In the genomic region with DNA sequence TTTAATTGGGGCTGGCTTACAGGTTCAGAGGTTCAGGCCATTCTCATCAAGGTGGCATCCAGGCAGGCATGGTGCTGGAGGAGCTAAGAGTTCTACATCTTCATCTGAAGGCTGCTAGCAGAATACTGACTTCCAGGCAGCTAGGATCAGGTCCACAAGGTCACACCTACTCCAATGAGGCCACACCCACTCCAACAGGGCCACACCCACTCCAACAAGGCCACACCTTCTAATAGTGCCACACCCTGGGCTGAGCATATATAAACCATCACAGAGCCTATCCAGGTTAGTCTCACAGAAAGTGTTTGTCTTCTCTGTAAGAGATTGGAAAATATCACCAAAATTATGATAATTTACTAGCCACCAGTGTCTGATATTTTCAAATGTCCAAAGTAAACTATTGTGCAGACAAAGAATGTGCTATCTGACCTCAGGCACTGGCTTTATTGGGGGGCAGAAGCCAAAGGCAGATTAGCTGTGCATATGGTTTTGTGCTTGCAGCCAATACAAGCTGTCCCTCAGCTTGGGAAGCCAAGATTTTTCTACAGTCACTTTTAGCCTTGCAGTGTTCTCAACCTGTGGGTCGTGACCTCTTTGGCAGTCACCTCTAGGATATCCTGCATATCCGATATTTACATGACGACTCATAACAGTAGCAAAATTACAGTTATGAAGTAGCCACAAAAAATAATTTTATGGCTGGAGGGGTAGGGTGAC, we compare ENCODE assay signal across 25 mouse cellular contexts.
DNase-seq lines count a peak whose midpoint lies in the region; ATAC-seq and TF ChIP-seq lines count a peak whose summit lies in the region.
"Had no signal": no experiment of that assay in that cellular context is flagged by ENCODE, and none has a peak within 500 bp of the region (broad histone marks: within the 10 kb centered on the region; RNA-seq: fewer than 3 reads in every experiment).

No protein-coding gene starts in this region.

- no peak overlapping the region for H3K4me3 ChIP-seq in liver, embryonic 11.5 days (ENCODE audit: low read depth, low read length)
- no peak overlapping the region for H3K4me3 ChIP-seq in liver, embryonic 14.5 days (ENCODE audit: insufficient read depth in 1 of 2, low read depth in 2 of 2, low read length in 2 of 2)
- H3K4me3 ChIP-seq: forebrain, embryonic 12.5 days; heart, adult 2 months; hindbrain, embryonic 12.5 days; limb, embryonic 12.5 days; midbrain, embryonic 10.5 days; myocyte; neural tube, embryonic 13.5 days had no signal

- H3K4me2 ChIP-seq in liver, embryonic 11.5 days, result no peak overlapping the region
- no peak overlapping the region for H3K4me2 ChIP-seq in liver, embryonic 14.5 days (ENCODE audit: low read depth)
- H3K4me2 ChIP-seq: forebrain, embryonic 12.5 days; hindbrain, embryonic 12.5 days; limb, embryonic 12.5 days; neural tube, embryonic 13.5 days had no signal

- no peaks in the 10 kb centered on the region for H3K9me3 ChIP-seq in liver, embryonic 11.5 days (ENCODE audit: control insufficient read depth, low read length)
- no peaks in the 10 kb centered on the region for H3K9me3 ChIP-seq in liver, embryonic 14.5 days (ENCODE audit: control insufficient read depth, low read length)
- H3K9me3 ChIP-seq: forebrain, embryonic 12.5 days; hindbrain, embryonic 12.5 days; limb, embryonic 12.5 days; midbrain, embryonic 10.5 days; neural tube, embryonic 13.5 days had no signal

- H3K4me1 ChIP-seq in liver, embryonic 11.5 days (replicated peaks; ENCODE audit: control insufficient read depth, insufficient read depth, low read length), result no peaks in the 10 kb centered on the region
- H3K4me1 ChIP-seq in liver, embryonic 14.5 days (replicated peaks; ENCODE audit: control insufficient read depth in 2 of 2, insufficient read depth in 2 of 2, low read length in 1 of 2), result 0 out of 4 replicates have a peak, but pooled peaks cover 0 to 3% of the 10 kb centered on the region in 2 experiments

- H3K36me3 ChIP-seq in liver, embryonic 11.5 days (ENCODE audit: control insufficient read depth, insufficient read depth, low read length), result no peaks in the 10 kb centered on the region
- H3K36me3 ChIP-seq in liver, embryonic 14.5 days (replicated peaks; ENCODE audit: control insufficient read depth, insufficient read depth, low read depth), result no peaks in the 10 kb centered on the region
- H3K36me3 ChIP-seq: forebrain, embryonic 12.5 days; hindbrain, embryonic 12.5 days; limb, embryonic 12.5 days; midbrain, embryonic 10.5 days; neural tube, embryonic 13.5 days had no signal

- WGBS in liver, embryonic 11.5 days, result 84% methylated on average over 3 of the region's 3 CpGs
- 70% methylated on average over 3 of the region's 3 CpGs for WGBS in liver, embryonic 14.5 days (ENCODE audit: insufficient replicate concordance)

- no peak for TF ChIP-seq EP300 in liver, embryonic 14.5 days (IDR thresholded peaks at IDR 0.05; ENCODE audit: low read depth)

- peak; percentile 41 for DNase-seq in cerebellum, adult 11-12 months
- no peak for DNase-seq in cerebellum, postnatal 4 days (ENCODE audit: low spot score in 2 of 2)
- DNase-seq in liver, result peak; percentile 36
- DNase-seq in liver, embryonic 11.5 days (ENCODE audit: low spot score), result no peak
- no peak for DNase-seq in liver, embryonic 14.5 days (ENCODE audit: low read depth in 3 of 3, low spot score in 3 of 3)
- no peak for DNase-seq in layer of hippocampus, adult 9-11 months
- no peak for DNase-seq in heart, adult 9 months (ENCODE audit: low spot score in 2 of 2)
- DNase-seq: adrenal gland, postnatal 25 days; gastrocnemius, postnatal 25 days; heart, adult 2 months; kidney, adult 9 months; kidney, postnatal 14 days; lung, adult 18-20 months; lung, postnatal 10 days; retina, postnatal 1 day; right cerebral cortex, postnatal 25 days; spleen, adult 18-20 months; thymus, postnatal 25 days had no signal

- ATAC-seq in liver, embryonic 11.5 days (replicated peaks; ENCODE audit: low FRiP score), result no peak
- ATAC-seq in liver, embryonic 14.5 days (ENCODE audit: insufficient read depth), result peak; percentile 44; the same call in 1 of the 2 replicates
- ATAC-seq: midbrain, embryonic 16.5 days had no signal

- TF ChIP-seq CTCF in liver, embryonic 14.5 days (IDR thresholded peaks at IDR 0.05; ENCODE audit: low read depth), result no peak

- no peak overlapping the region for H3K9ac ChIP-seq in liver, embryonic 11.5 days (ENCODE audit: low read depth, low read length)
- H3K9ac ChIP-seq in liver, embryonic 14.5 days (replicated peaks), result no peak overlapping the region
- H3K9ac ChIP-seq: forebrain, embryonic 12.5 days; hindbrain, embryonic 12.5 days; limb, embryonic 12.5 days; neural tube, embryonic 13.5 days had no signal

- no peak overlapping the region for H3K27ac ChIP-seq in liver, embryonic 11.5 days (ENCODE audit: low read depth, low read length)
- no peak overlapping the region for H3K27ac ChIP-seq in liver, embryonic 14.5 days
- H3K27ac ChIP-seq: forebrain, embryonic 12.5 days; heart, adult 2 months; hindbrain, embryonic 12.5 days; limb, embryonic 12.5 days; midbrain, embryonic 10.5 days; neural tube, embryonic 13.5 days had no signal

- H3K27me3 ChIP-seq in liver, embryonic 11.5 days (replicated peaks; ENCODE audit: control insufficient read depth, insufficient read depth, low read length), result no peaks in the 10 kb centered on the region
- H3K27me3 ChIP-seq in liver, embryonic 14.5 days (ENCODE audit: control insufficient read depth, insufficient read depth, low read length), result no peaks in the 10 kb centered on the region
- H3K27me3 ChIP-seq: forebrain, embryonic 12.5 days; hindbrain, embryonic 12.5 days; limb, embryonic 12.5 days; neural tube, embryonic 13.5 days had no signal

Comparison
In these comparisons a context has a peak if more than half of its experiments do, and no peak if none do; other contexts are left out.
1. DNase-seq: peak in cerebellum, adult 11-12 months (single experiment) and liver (single experiment); none in cerebellum, postnatal 4 days (0 of 2), liver, embryonic 11.5 days (single experiment), liver, embryonic 14.5 days (0 of 3), layer of hippocampus, adult 9-11 months (single experiment) and heart, adult 9 months (0 of 2).